Mouse (Mus musculus) embryonic facial prominence, embryonic 12.5 days (tissue): Measurements from ENCODE around the gene Sars. TPM values are rescaled to one million over a fixed set of nuclear protein-coding genes. Genes with fewer than 3 reads are reported as not detected.

Experiments
- ATAC-seq: fragments of 200-750 bp; cut with Nextera tagmentation; 2 replicates; pipeline ENCODE4 v1.8.0; 2017; ENCODE audit not compliant: insufficient number of reproducible peaks, insufficient read depth, low FRiP score, low TSS enrichment
- H3K27ac ChIP-seq: fragments of 300-500 bp; sonication (generic); 2 replicates; pipeline ENCODE4 v1.5.1; 2016; ENCODE audit warnings: mild to moderate bottlenecking
- H3K27me3 ChIP-seq: fragments of 300-500 bp; sonication (generic); 2 replicates; pipeline ENCODE4 v1.6.1; 2016; ENCODE audit warnings: mild to moderate bottlenecking, moderate library complexity
- H3K36me3 ChIP-seq: fragments of 300-500 bp; sonication (generic); 2 replicates; pipeline ENCODE4 v1.6.1; 2016; ENCODE audit warnings: mild to moderate bottlenecking
- H3K4me1 ChIP-seq: fragments of 300-500 bp; sonication (generic); 2 replicates; pipeline ENCODE4 v1.6.1; 2016
- H3K4me2 ChIP-seq: fragments of 300-500 bp; sonication (generic); replicated peaks from 2 replicates; pipeline ENCODE4 v1.6.1; 2016; ENCODE audit warnings: mild to moderate bottlenecking, moderate library complexity
- H3K4me3 ChIP-seq: fragments of 300-500 bp; sonication (generic); 2 replicates; pipeline ENCODE4 v1.5.1; 2016; ENCODE audit warnings: mild to moderate bottlenecking
- H3K9ac ChIP-seq: fragments of 300-500 bp; sonication (generic); 2 replicates; pipeline ENCODE4 v1.6.1; 2016; ENCODE audit warnings: mild to moderate bottlenecking, moderate library complexity
- H3K9me3 ChIP-seq: fragments of 300-500 bp; sonication (generic); 2 replicates; pipeline ENCODE4 v1.6.1; 2016; ENCODE audit warnings: mild to moderate bottlenecking, moderate library complexity
- WGBS: fragments of 180-500 bp; shearing (Covaris S2); methylation state at CpG from one replicate; pipeline ENCODE4 v1.1.7; 2016; 5-methylcytosine and 5-hydroxymethylcytosine counted together
- polyA plus RNA-seq: library from polyadenylated mRNA; unstranded; fragments of >200 nt; fragmentation: Nextera tagmentation; extraction: Ambion mirVana; gene quantifications from 2 replicates; pipeline ENCODE4 v1.2.1, GENCODE M21; 2016

The Sars gene
- polyA plus RNA-seq, 1 experiment from 2014 or later: 125 TPM

DNA sequence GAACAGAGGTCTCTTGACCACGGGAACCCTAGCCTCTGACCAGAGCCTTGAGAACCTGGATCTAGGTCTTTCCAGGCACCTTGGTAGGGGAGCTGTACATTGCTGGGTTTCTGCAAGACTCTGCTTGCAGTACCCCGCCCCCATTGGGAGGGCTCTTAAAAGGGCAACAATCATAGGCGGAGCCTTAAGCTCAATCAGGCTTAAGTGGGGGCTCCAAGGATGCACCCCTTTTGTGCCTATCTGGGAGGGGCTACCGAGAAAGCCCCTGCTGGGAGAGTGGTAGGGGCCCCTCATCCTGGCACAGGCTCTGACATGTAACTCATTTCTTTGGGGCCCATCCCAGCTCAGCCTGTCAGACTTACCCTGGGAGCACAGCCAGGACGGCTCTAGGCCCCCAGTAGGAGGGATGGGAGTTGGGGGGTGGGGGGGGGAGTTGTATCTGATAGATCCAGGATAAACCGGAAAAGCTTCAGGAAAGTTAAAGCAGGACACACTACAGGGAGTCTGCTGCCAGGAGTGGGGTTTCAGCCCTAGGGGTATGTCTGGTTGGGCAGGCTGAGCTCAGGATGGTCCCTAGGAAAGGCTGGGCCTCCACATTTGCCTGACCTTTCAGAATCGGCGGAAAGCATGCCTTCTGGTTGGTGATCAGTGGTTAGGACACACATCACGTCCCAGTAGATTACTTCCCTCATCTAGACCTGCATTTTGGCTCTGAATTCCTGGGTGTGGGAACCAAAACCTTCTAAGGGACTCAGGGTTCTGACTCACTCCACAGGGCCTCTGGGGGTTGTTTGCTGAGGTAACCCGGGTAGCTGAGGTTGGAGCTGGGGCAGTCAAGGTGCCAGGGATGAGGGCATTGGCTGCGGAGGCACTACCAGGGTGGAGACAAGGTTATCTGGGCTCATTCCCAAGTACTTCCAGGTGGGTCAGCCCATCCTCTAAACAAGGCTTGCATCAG is 20.9 kb downstream of the Sars start:
- 21% methylated on average over 11 of the region's 11 CpGs for WGBS
- ATAC-seq: peak; percentile 70
- Histone ChIP-seq H3K4me2 (peak overlapping the region; percentile 35), H3K4me3 (no peak overlapping the region), H3K9ac (0 out of 2 replicates have a peak overlapping the region, but pooled peaks have one; percentile 42), H3K36me3 (peaks cover 43% of the 10 kb centered on the region), H3K4me1 (peaks cover 13% of the 10 kb centered on the region), H3K27me3 (no peaks in the 10 kb centered on the region), H3K9me3 (no peaks in the 10 kb centered on the region), H3K27ac (peak overlapping the region; percentile 37; the same call in 1 of the 2 replicates)

DNA sequence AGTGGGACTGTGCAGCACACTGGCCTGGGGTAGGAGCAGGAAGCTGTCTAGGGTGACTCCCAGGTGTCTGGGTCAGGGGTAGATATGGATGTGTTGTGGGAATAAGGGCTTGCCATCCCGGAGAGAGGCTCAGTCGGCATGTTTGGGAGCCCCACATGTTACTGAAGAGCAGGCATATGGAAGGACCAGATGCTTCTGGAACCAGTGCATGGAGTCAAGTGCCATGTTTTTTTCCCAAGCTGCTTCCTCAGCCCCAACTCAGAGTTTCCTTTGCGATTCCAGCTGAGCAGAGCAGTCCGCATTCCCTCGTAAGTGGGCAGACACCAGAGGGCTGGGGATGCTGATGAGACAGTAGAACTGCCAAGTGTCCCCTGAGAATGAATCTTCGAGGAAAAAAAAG is 22.0 kb downstream of the Sars start:
- H3K9ac ChIP-seq: no peak overlapping the region
- no peak overlapping the region for H3K4me3 ChIP-seq
- no peak overlapping the region for H3K4me2 ChIP-seq
- ATAC-seq: no peak
- peaks cover 32% of the 10 kb centered on the region for H3K36me3 ChIP-seq
- H3K4me1 ChIP-seq: peaks cover 13% of the 10 kb centered on the region
- H3K9me3 ChIP-seq: no peaks in the 10 kb centered on the region
- no peak overlapping the region for H3K27ac ChIP-seq
- H3K27me3 ChIP-seq: no peaks in the 10 kb centered on the region
- 38% methylated on average over 6 of the region's 6 CpGs for WGBS

DNA sequence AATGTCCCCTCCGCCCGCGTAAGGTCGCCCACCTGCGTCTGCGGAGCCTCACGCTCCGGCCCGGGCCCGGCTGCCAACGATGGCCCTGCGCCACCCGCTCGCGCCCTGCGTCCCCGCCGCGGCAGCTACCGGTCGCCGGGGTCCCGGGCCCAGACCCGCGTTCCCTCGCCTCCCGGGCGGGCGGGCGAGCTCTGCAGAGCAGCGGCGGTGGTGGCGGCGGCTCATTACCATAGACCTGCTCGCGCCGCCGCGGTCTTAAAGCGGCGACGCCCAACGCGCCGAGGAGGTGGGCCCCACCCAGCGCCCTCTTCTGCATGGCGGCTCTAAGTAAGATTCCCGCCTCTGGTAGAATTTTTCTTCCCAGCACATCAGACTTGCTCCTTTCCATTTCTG is 29.2 kb downstream of the Sars start:
- under 1% methylated on average over 48 of the region's 48 CpGs for WGBS
- peak overlapping the region; percentile 63; the same call in 1 of the 2 replicates for H3K27ac ChIP-seq

DNA sequence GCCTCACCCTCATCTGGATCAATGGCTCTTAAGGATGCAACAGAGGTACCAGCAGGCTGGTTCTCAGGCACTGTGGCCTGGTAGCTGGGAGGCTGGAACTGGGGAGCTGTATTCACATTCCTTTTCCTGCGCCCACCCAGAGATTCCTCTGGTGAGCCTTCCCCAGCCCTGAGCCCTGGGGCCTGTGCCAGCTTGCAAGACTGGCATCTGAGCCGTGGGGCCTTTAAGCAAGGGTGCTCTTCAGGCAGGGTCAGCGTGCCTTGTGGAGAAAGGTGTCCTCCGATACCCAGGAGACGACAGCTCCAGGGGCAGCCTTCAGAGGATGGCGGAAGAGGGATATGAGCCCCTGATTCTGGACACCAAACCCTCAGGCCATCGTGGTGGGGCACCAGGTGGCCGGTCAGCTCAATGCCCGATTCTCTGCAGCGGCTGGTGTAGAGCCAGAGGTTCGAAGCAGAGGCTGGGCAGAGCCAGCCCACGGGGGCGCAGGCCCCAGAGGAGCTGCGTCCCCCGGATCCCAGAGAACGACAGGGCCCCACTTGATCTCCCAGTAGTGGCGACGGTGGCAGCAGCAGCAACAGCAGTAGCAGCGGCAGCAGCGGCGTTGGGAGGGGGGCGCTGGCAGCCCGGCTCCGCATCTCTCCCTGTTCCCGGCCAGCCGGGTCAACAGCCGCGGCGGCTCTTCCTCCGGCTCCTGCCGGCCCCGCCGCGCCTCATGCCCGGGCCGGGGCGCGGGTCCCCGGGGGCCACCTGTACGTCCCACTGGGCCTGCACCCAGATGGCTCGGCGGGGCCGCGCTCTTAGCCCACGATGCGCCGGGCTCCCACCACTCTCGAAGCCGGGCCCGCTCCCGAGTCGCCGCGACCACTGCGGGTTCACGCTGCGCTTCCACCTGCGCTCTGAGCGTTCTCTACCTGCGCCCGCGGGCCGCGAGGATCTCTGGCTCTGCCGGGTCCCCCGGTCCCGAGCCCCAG is 29.9 kb downstream of the Sars start, which contains the start of gene Celsr2:
Gene Celsr2 (minus strand): TSS at position 696 of the 974 bp plus-strand sequence.
- Histone ChIP-seq H3K9me3 (peaks cover 13% of the 10 kb centered on the region), H3K4me2 (peak within 1 kb of the TSS; percentile 99), H3K27ac (peak within 1 kb of the TSS; percentile 63; the same call in 1 of the 2 replicates), H3K4me1 (peaks cover 24% of the 10 kb centered on the region), H3K27me3 (peaks cover 21% of the 10 kb centered on the region), H3K4me3 (peak within 1 kb of the TSS; percentile 82), H3K36me3 (peaks cover 27% of the 10 kb centered on the region), H3K9ac (peak within 1 kb of the TSS; percentile 82)
- 6% methylated on average over 67 of the region's 67 CpGs for WGBS
- 0 out of 2 replicates have a peak, but pooled peaks have one; percentile 6 for ATAC-seq

More for the DNA sequence above, 29.2 kb downstream of the Sars start:
- H3K36me3 ChIP-seq: peaks cover 27% of the 10 kb centered on the region
- H3K9ac ChIP-seq: peak overlapping the region; percentile 82
- H3K4me1 ChIP-seq: peaks cover 18% of the 10 kb centered on the region
- H3K9me3 ChIP-seq: peaks cover 13% of the 10 kb centered on the region
- peaks cover 21% of the 10 kb centered on the region for H3K27me3 ChIP-seq
- peak overlapping the region; percentile 82 for H3K4me3 ChIP-seq
- peak; percentile 70 for ATAC-seq
- H3K4me2 ChIP-seq: peak overlapping the region; percentile 99

DNA sequence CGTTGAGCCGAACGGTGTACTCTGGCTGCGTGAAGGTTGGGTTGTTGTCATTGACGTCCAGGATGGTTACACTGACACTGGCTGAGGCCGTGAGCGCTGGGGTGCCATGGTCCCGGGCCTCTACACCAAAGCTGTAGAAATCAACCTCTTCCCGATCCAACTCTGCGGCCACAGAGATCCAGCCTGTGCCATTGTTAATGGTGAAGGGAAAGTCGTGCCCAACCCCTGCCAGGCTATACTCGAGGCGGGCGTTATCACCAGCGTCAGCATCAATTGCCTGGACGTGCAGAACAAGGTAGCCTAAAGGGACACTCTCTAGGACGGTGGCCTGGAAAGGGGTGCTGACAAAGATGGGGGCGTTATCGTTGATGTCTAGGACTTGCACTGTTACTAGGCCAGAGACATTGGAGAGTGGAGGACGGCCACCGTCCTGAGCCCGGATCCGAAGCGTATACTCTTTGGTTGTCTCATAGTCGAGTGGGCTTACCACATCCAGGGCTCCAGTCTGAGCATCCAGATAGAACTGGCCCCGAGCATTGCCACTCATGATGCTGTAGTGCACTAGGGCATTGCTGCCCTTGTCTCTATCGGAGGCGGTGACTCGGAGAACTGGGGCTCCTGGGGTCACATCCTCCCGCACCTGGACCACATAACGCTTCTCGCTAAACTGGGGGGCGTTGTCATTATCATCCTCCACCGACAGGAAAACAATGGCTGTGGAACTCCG is 31.2 kb downstream of the Sars start:
- no peak overlapping the region for H3K9ac ChIP-seq
- H3K4me1 ChIP-seq: peaks cover 29% of the 10 kb centered on the region
- H3K4me3 ChIP-seq: no peak overlapping the region
- no peak overlapping the region for H3K27ac ChIP-seq
- peaks cover 21% of the 10 kb centered on the region for H3K27me3 ChIP-seq
- ATAC-seq: no peak
- 95% methylated on average over 35 of the region's 35 CpGs for WGBS
- H3K4me2 ChIP-seq: no peak overlapping the region
- peaks cover 30% of the 10 kb centered on the region for H3K36me3 ChIP-seq
- H3K9me3 ChIP-seq: peaks cover 13% of the 10 kb centered on the region

DNA sequence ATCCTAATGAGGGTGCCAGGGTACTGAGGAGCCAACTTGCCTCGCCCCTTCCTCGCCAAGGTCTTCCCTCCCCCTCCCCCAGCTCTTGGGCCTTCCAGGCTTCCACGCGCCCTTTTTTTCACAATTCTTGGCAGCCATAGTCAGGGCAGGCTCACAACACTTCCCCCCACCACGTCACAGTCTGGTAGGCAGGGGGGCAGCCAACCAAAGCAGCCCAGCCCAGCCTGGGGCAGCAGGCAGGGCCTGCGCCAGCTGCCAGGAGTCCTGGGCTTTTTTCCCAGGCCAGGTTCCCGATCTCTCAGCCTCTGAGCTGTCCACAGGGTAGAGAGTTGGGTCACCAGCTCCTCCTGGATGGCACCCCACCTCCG is 33.3 kb downstream of the Sars start:
- WGBS: 53% methylated on average over 8 of the region's 8 CpGs
- Histone ChIP-seq H3K27me3 (peaks cover 17% of the 10 kb centered on the region), H3K4me1 (peaks cover 29% of the 10 kb centered on the region), H3K36me3 (peaks cover 31% of the 10 kb centered on the region), H3K9me3 (peaks cover 13% of the 10 kb centered on the region), H3K4me3 (no peak overlapping the region), H3K27ac (peak overlapping the region; percentile 75; the same call in 1 of the 2 replicates), H3K9ac (peak overlapping the region; percentile 36; the same call in 1 of the 2 replicates), H3K4me2 (peak overlapping the region; percentile 33)
- ATAC-seq: no peak

DNA sequence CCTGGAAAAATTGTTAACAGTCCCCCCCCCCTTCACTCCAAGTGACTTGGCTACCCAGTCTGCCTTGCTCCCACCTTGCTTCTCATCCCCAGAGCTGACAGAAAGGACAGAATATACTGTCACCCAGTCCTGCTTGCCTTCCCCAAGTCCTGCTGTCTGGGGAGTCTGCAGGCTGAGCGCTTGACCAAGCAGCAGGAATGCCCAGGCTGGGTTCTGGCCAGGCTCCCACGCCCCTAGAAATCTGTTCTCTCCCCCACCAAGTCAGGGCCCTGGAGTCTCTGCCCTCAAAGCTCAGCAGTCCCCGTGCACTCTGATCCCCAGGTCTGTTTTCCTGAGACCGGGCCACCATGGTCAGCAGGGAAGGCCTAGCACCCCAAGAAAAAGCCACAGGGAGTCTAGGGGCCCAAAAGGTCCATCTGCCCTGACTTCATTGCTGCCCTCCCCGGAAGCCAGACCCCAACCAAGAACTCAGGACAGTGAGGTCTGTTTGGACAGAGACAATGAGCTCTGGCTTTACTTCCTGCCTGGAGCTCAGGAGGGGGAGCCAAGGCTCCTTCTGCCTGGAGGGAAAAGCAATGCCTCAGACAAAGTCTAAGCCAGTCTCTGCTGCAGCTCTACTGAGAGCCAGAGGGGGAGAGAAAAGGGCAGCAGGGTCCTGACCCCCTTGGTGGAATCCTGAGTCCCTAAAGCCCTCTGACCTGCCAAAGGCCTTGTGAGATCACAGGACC is 33.8 kb downstream of the Sars start:
- peaks cover 29% of the 10 kb centered on the region for H3K4me1 ChIP-seq
- 36% methylated on average over 5 of the region's 5 CpGs for WGBS
- no peak overlapping the region for H3K4me3 ChIP-seq
- peaks cover 12% of the 10 kb centered on the region for H3K27me3 ChIP-seq
- H3K9ac ChIP-seq: 0 out of 2 replicates have a peak overlapping the region, but pooled peaks have one; percentile 29
- H3K36me3 ChIP-seq: peaks cover 31% of the 10 kb centered on the region
- peaks cover 13% of the 10 kb centered on the region for H3K9me3 ChIP-seq
- peak overlapping the region; percentile 75; the same call in 1 of the 2 replicates for H3K27ac ChIP-seq
- H3K4me2 ChIP-seq: peak overlapping the region; percentile 33
- ATAC-seq: no peak

DNA sequence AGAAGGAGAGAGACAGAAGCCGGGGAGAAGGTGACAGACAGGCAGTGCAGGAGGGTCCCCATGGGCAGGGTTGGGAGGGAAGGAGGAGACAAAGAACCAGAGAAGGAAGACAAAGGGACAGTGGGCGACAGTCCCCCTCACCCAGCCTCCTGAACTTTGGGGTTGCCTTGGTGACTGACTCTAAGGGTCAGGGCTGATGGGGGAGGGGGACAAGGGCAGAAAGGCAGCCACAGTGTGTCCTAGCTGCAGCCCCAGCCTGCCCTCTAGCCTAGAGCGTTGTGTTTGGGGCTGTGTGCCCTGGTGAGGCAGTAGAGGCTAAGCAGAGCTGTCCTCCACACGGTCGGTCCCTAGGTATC is 34.7 kb downstream of the Sars start:
- Histone ChIP-seq H3K4me2 (peak overlapping the region; percentile 33), H3K4me1 (peaks cover 36% of the 10 kb centered on the region), H3K27me3 (peaks cover 9% of the 10 kb centered on the region; the same call in 1 of the 2 replicates), H3K9ac (0 out of 2 replicates have a peak overlapping the region, but pooled peaks have one; percentile 29), H3K36me3 (peaks cover 31% of the 10 kb centered on the region), H3K27ac (peak overlapping the region; percentile 75), H3K4me3 (peak overlapping the region; percentile 13; the same call in 1 of the 2 replicates), H3K9me3 (peaks cover 13% of the 10 kb centered on the region)
- no peak for ATAC-seq
- 23% methylated on average over 5 of the region's 5 CpGs for WGBS

DNA sequence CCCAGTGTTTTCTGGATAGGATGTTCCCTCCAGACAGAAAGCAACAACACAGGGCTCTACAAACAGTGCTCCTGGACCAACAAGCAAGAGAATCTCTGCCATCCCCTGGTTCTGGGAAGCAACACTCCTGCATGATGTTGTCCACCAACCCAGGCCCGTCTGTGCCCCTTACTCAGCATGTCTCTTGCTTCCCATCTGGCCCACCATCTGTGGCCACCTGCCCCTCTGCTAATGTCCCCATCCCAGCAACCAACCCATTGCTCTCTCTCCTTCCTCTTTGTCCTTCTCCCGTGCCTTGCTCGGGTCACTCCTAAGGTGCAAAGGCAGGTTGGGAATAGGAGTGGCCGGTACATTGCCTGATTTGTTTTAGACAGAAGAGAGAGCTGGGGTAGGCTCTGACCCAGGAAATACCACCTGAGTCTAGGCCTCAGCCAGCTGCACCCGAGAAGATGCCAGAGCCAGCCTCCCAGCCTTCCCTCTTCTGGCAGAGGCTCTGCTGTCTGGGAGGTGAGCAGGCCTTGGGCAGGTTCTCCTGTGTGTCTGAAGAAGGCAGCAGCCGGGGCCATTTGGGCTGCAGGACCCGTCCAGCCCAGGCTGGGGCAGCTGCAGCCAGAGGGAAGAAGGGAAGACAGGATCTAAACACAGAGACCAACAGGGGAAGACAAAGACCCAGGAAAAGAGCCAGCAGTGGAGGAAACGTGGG is 35.2 kb downstream of the Sars start:
- ATAC-seq: no peak
- Histone ChIP-seq H3K4me2 (peak overlapping the region; percentile 33), H3K27me3 (peaks cover 3% of the 10 kb centered on the region; the same call in 1 of the 2 replicates), H3K9ac (0 out of 2 replicates have a peak overlapping the region, but pooled peaks have one; percentile 29), H3K4me3 (peak overlapping the region; percentile 13; the same call in 1 of the 2 replicates), H3K9me3 (peaks cover 13% of the 10 kb centered on the region), H3K27ac (peak overlapping the region; percentile 75), H3K4me1 (peaks cover 36% of the 10 kb centered on the region), H3K36me3 (peaks cover 31% of the 10 kb centered on the region)
- whole genome bisulfite sequencing: 53% methylated on average over 8 of the region's 8 CpGs
